Mouse (Mus musculus) heart, embryonic 13.5 days (tissue): Measurements from ENCODE around the gene Mcat. TPM values are rescaled to one million over a fixed set of nuclear protein-coding genes. Genes with fewer than 3 reads are reported as not detected.
A peak's percentile ranks its signal among the peaks of the same experiment; 100 is the strongest.

Experiments
- ATAC-seq: fragments of 200-750 bp; cut with Nextera tagmentation; 2 replicates; pipeline ENCODE4 v1.8.0; 2017; ENCODE audit warnings: moderate TSS enrichment; ENCODE audit not compliant: insufficient number of reproducible peaks, low FRiP score, low TSS enrichment; ENCODE audit errors: extremely low read depth
- H3K27ac ChIP-seq: fragments of 300-500 bp; sonication (generic); replicated peaks from 2 replicates; pipeline ENCODE4 v1.5.1; 2015; ENCODE audit warnings: moderate library complexity, mild to moderate bottlenecking, inconsistent platforms
- H3K27me3 ChIP-seq: fragments of 300-500 bp; sonication (generic); replicated peaks from 2 replicates; pipeline ENCODE4 v1.6.1; 2015; ENCODE audit warnings: mild to moderate bottlenecking, inconsistent platforms
- H3K36me3 ChIP-seq: fragments of 300-500 bp; sonication (generic); 2 replicates; pipeline ENCODE4 v1.6.1; 2015; ENCODE audit warnings: mild to moderate bottlenecking, inconsistent platforms
- H3K4me1 ChIP-seq: fragments of 300-500 bp; sonication (generic); 2 replicates; pipeline ENCODE4 v1.6.1; 2015; ENCODE audit warnings: inconsistent platforms
- H3K4me2 ChIP-seq: fragments of 300-500 bp; sonication (generic); 2 replicates; pipeline ENCODE4 v1.6.1; 2015; ENCODE audit warnings: inconsistent platforms, mild to moderate bottlenecking, moderate library complexity
- H3K4me3 ChIP-seq: fragments of 300-500 bp; sonication (generic); 2 replicates; pipeline ENCODE4 v1.5.1; 2015; ENCODE audit warnings: moderate library complexity, mild to moderate bottlenecking, inconsistent platforms
- H3K9ac ChIP-seq: fragments of 300-500 bp; sonication (generic); 2 replicates; pipeline ENCODE4 v1.6.1; 2015; ENCODE audit warnings: inconsistent platforms, mild to moderate bottlenecking, moderate library complexity
- H3K9me3 ChIP-seq: fragments of 300-500 bp; sonication (generic); 2 replicates; pipeline ENCODE4 v1.6.1; 2016; ENCODE audit warnings: inconsistent platforms
- WGBS: fragments of 180-500 bp; shearing (Covaris S2); methylation state at CpG from one replicate; pipeline ENCODE4 v1.1.7; 2015; ENCODE audit warnings: mixed read lengths; 5-methylcytosine and 5-hydroxymethylcytosine counted together
- polyA plus RNA-seq: library from polyadenylated mRNA; unstranded; fragments of >200 nt; fragmentation: Nextera tagmentation; extraction: Ambion mirVana; gene quantifications from 2 replicates; pipeline ENCODE4 v1.2.1, GENCODE M21; 2015

Gene Mcat
- polyA plus RNA-seq, 1 experiment from 2014 or later = 29.6 TPM

GRCm38 (mm10) chr15:83563857-83564651, 467 bp upstream of the Mcat start:
- Histone ChIP-seq H3K4me1 (peaks cover 19% of the 10 kb centered on the region), H3K27me3 (no peaks in the 10 kb centered on the region), H3K27ac (peak overlapping the region; percentile 80), H3K36me3 (no peaks in the 10 kb centered on the region), H3K4me3 (peak overlapping the region; percentile 69), H3K4me2 (peak overlapping the region; percentile 98), H3K9me3 (no peaks in the 10 kb centered on the region), H3K9ac (peak overlapping the region; percentile 88)
- ATAC-seq = no peak; the same call in 1 of the 2 replicates
- WGBS = 1% methylated on average over 27 of the region's 27 CpGs

GRCm38 (mm10) chr15:83562626-83563270, 839 bp downstream of the Mcat start:
- Histone ChIP-seq H3K9me3 (no peaks in the 10 kb centered on the region), H3K4me2 (peak overlapping the region; percentile 98), H3K4me1 (peaks cover 19% of the 10 kb centered on the region), H3K27ac (peak overlapping the region; percentile 80), H3K36me3 (no peaks in the 10 kb centered on the region), H3K4me3 (peak overlapping the region; percentile 69), H3K9ac (peak overlapping the region; percentile 88), H3K27me3 (no peaks in the 10 kb centered on the region)
- no peak for ATAC-seq
- 34% methylated on average over 15 of the region's 15 CpGs for WGBS

GRCm38 (mm10) chr15:83560941-83561477, 2.6 kb downstream of the Mcat start:
- no peaks in the 10 kb centered on the region for H3K9me3 ChIP-seq
- H3K27ac ChIP-seq = no peak overlapping the region
- H3K27me3 ChIP-seq = no peaks in the 10 kb centered on the region
- no peaks in the 10 kb centered on the region for H3K36me3 ChIP-seq
- H3K4me2 ChIP-seq = no peak overlapping the region
- H3K4me1 ChIP-seq = peaks cover 22% of the 10 kb centered on the region
- H3K9ac ChIP-seq = no peak overlapping the region
- no peak for ATAC-seq
- H3K4me3 ChIP-seq = no peak overlapping the region
- 52% methylated on average over 5 of the region's 5 CpGs for WGBS

GRCm38 (mm10) chr15:83555161-83555974, 8.2 kb downstream of the Mcat start:
- H3K27me3 ChIP-seq = no peaks in the 10 kb centered on the region
- H3K4me2 ChIP-seq = peak overlapping the region; percentile 77
- peak overlapping the region; percentile 84 for H3K4me3 ChIP-seq
- peak overlapping the region; percentile 93 for H3K27ac ChIP-seq
- under 1% methylated on average over 74 of the region's 74 CpGs for WGBS
- H3K9me3 ChIP-seq = no peaks in the 10 kb centered on the region
- peak; percentile 70 for ATAC-seq
- peaks cover 27% of the 10 kb centered on the region for H3K36me3 ChIP-seq
- peak overlapping the region; percentile 97 for H3K9ac ChIP-seq
- H3K4me1 ChIP-seq = peaks cover 17% of the 10 kb centered on the region

GRCm38 (mm10) chr15:83553831-83554230, 9.8 kb downstream of the Mcat start:
- no peak for ATAC-seq
- H3K4me2 ChIP-seq = no peak overlapping the region
- peaks cover 17% of the 10 kb centered on the region for H3K4me1 ChIP-seq
- H3K9me3 ChIP-seq = no peaks in the 10 kb centered on the region
- H3K4me3 ChIP-seq = no peak overlapping the region
- no peak overlapping the region for H3K9ac ChIP-seq
- peaks cover 42% of the 10 kb centered on the region for H3K36me3 ChIP-seq
- H3K27ac ChIP-seq = no peak overlapping the region
- no peaks in the 10 kb centered on the region for H3K27me3 ChIP-seq

- ATAC-seq = no peak
- WGBS = 77% methylated on average over 2 of the region's 2 CpGs
- H3K27ac ChIP-seq = no peak overlapping the region
- H3K4me3 ChIP-seq = no peak overlapping the region
- H3K36me3 ChIP-seq = peaks cover 79% of the 10 kb centered on the region
- H3K4me1 ChIP-seq = peaks cover 10% of the 10 kb centered on the region
- no peak overlapping the region for H3K9ac ChIP-seq
- H3K4me2 ChIP-seq = no peak overlapping the region
- no peaks in the 10 kb centered on the region for H3K27me3 ChIP-seq
- H3K9me3 ChIP-seq = no peaks in the 10 kb centered on the region
These were observed 13.4 kb downstream of the Mcat start for GRCm38 (mm10) chr15:83550137-83550536.

- Histone ChIP-seq H3K27me3 (no peaks in the 10 kb centered on the region), H3K9me3 (no peaks in the 10 kb centered on the region), H3K27ac (no peak overlapping the region), H3K36me3 (peaks cover 96% of the 10 kb centered on the region), H3K4me3 (no peak overlapping the region), H3K9ac (no peak overlapping the region), H3K4me2 (no peak overlapping the region), H3K4me1 (no peaks in the 10 kb centered on the region)
- ATAC-seq = no peak
- 82% methylated on average over 8 of the region's 8 CpGs for WGBS
These were observed 16.4 kb downstream of the Mcat start for GRCm38 (mm10) chr15:83547144-83547543.

- peaks cover 9% of the 10 kb centered on the region for H3K4me1 ChIP-seq
These were observed 17.6 kb downstream of the Mcat start for GRCm38 (mm10) chr15:83546029-83546428.

GRCm38 (mm10) chr15:83541647-83542287, 21.8 kb downstream of the Mcat start:
- no peaks in the 10 kb centered on the region for H3K9me3 ChIP-seq
- H3K4me1 ChIP-seq = peaks cover 34% of the 10 kb centered on the region
- H3K36me3 ChIP-seq = peaks cover 69% of the 10 kb centered on the region
- H3K27ac ChIP-seq = no peak overlapping the region
- no peaks in the 10 kb centered on the region for H3K27me3 ChIP-seq
- WGBS = 76% methylated on average over 9 of the region's 9 CpGs
- no peak overlapping the region for H3K4me2 ChIP-seq
- ATAC-seq = no peak
- H3K4me3 ChIP-seq = no peak overlapping the region
- H3K9ac ChIP-seq = no peak overlapping the region

More at GRCm38 (mm10) chr15:83546029-83546428, 17.6 kb downstream of the Mcat start:
- Histone ChIP-seq H3K9ac (no peak overlapping the region), H3K9me3 (no peaks in the 10 kb centered on the region), H3K27me3 (no peaks in the 10 kb centered on the region), H3K4me2 (no peak overlapping the region), H3K36me3 (peaks cover 100% of the 10 kb centered on the region), H3K27ac (no peak overlapping the region), H3K4me3 (no peak overlapping the region)
- WGBS = 85% methylated on average over 7 of the region's 7 CpGs
- ATAC-seq = no peak

GRCm38 (mm10) chr15:83539905-83540304, 23.7 kb downstream of the Mcat start:
- Histone ChIP-seq H3K27me3 (no peaks in the 10 kb centered on the region), H3K9me3 (no peaks in the 10 kb centered on the region), H3K4me2 (peak overlapping the region; percentile 45), H3K4me3 (no peak overlapping the region), H3K27ac (peak overlapping the region; percentile 88), H3K9ac (peak overlapping the region; percentile 67), H3K4me1 (peaks cover 51% of the 10 kb centered on the region), H3K36me3 (peaks cover 54% of the 10 kb centered on the region)
- ATAC-seq = no peak; the same call in 1 of the 2 replicates
- 24% methylated on average over 4 of the region's 4 CpGs for WGBS
